28 mouse cellular contexts compared by ENCODE assay signal in the genomic region with DNA sequence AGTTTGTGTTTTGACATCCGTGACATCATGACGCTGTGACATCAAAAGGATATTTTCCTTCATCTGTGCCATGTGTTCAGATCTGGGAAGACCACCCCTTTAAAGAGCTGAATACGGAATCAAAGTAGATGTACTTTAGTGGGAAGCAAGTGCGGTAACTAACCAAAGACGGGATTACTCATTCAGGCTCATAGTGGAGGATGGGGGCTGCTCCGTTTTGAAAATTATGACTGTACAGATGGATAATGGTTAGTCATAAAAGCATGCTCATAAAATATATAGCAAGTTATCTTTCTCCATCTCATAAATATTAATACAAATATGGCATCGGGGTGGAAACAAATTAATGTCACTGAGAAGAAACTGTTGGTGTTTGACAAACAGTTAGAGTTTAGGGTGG.
DNase-seq lines count a peak whose midpoint lies in the region; ATAC-seq and TF ChIP-seq lines count a peak whose summit lies in the region.
"Had no signal": no experiment of that assay in that cellular context is flagged by ENCODE, and none has a peak within 500 bp of the region (broad histone marks: within the 10 kb centered on the region; RNA-seq: fewer than 3 reads in every experiment).

No protein-coding gene starts in this region.

- no peak for TF ChIP-seq POLR2A in brain, embryonic 14.5 days (IDR thresholded peaks at IDR 0.05; ENCODE audit: borderline replicate concordance, extremely low read depth, insufficient read depth, insufficient read length, poor library complexity, severe bottlenecking)

- no peak for TF ChIP-seq CTCF in intestine, postnatal 0 days (IDR thresholded peaks at IDR 0.05; ENCODE audit: low read depth)
- TF ChIP-seq CTCF in brain, embryonic 14.5 days (IDR thresholded peaks at IDR 0.05; ENCODE audit: borderline replicate concordance, extremely low read depth, insufficient read depth, insufficient read length): no peak
- TF ChIP-seq CTCF in midbrain, postnatal 0 days (IDR thresholded peaks at IDR 0.05): no peak

- no peak for DNase-seq in forebrain, embryonic 10.5 days (ENCODE audit: extremely low spot score, low spot score)
- peak; percentile 0 for DNase-seq in intestine, embryonic 14.5 days (ENCODE audit: low spot score)
- DNase-seq in neural tube, embryonic 10.5 days (ENCODE audit: extremely low spot score, low spot score): no peak
- DNase-seq in brain, embryonic 14.5 days (ENCODE audit: low read depth): peak; percentile 2
- no peak for DNase-seq in midbrain, postnatal 0 days (ENCODE audit: low spot score)
- DNase-seq: adrenal gland, postnatal 10 days; adrenal gland, postnatal 36 days; B cell, adult 2 months; cerebellum, adult 11-12 months; cerebellum, adult 8-10 months; cerebellum, postnatal 10 days; cerebellum, postnatal 36 days; embryo, embryonic 11 days; gastrocnemius, adult 2 months; gastrocnemius, postnatal 14 days had no signal

- H3K4me3 ChIP-seq in forebrain, embryonic 15.5 days: no peak overlapping the region
- H3K4me3 ChIP-seq in forebrain, embryonic 10.5 days: no peak overlapping the region
- H3K4me3 ChIP-seq in intestine, embryonic 14.5 days (ENCODE audit: low read depth, low read length): no peak overlapping the region
- no peak overlapping the region for H3K4me3 ChIP-seq in intestine, postnatal 0 days (ENCODE audit: low read depth, low read length)
- no peak overlapping the region for H3K4me3 ChIP-seq in neural tube, embryonic 14.5 days (ENCODE audit: low read depth, low read length)
- H3K4me3 ChIP-seq in midbrain, postnatal 0 days (ENCODE audit: low read depth, low read length): no peak overlapping the region
- H3K4me3 ChIP-seq: embryonic facial prominence, embryonic 10.5 days; embryonic facial prominence, embryonic 13.5 days; erythroblast, embryonic 14.5 days; gastrocnemius, adult 2 months; hindbrain, embryonic 12.5 days; hindbrain, embryonic 15.5 days; intestine, embryonic 15.5 days had no signal

- H3K36me3 ChIP-seq in forebrain, embryonic 15.5 days: no peaks in the 10 kb centered on the region
- H3K36me3 ChIP-seq in forebrain, embryonic 10.5 days (replicated peaks): no peaks in the 10 kb centered on the region
- H3K36me3 ChIP-seq in intestine, embryonic 14.5 days (ENCODE audit: control insufficient read depth, insufficient read depth, low read length): no peaks in the 10 kb centered on the region
- no peaks in the 10 kb centered on the region for H3K36me3 ChIP-seq in intestine, postnatal 0 days (ENCODE audit: control insufficient read depth, insufficient read depth)
- no peaks in the 10 kb centered on the region for H3K36me3 ChIP-seq in neural tube, embryonic 14.5 days (ENCODE audit: control insufficient read depth, insufficient read depth, low read length)
- no peaks in the 10 kb centered on the region for H3K36me3 ChIP-seq in midbrain, postnatal 0 days (ENCODE audit: insufficient read depth, low read length)
- H3K36me3 ChIP-seq: embryonic facial prominence, embryonic 10.5 days; embryonic facial prominence, embryonic 13.5 days; G1E; hindbrain, embryonic 12.5 days; hindbrain, embryonic 15.5 days; intestine, embryonic 15.5 days had no signal

- H3K4me1 ChIP-seq in forebrain, embryonic 15.5 days: peaks cover 8% of the 10 kb centered on the region; the same call in 1 of the 2 replicates
- H3K4me1 ChIP-seq in forebrain, embryonic 10.5 days: peaks cover 13% of the 10 kb centered on the region
- no peaks in the 10 kb centered on the region; the same call in 1 of the 2 replicates for H3K4me1 ChIP-seq in intestine, embryonic 14.5 days (replicated peaks; ENCODE audit: control insufficient read depth, insufficient read depth, low read length)
- H3K4me1 ChIP-seq in intestine, postnatal 0 days (replicated peaks; ENCODE audit: control insufficient read depth, insufficient read depth, low read length): peaks cover 5% of the 10 kb centered on the region; the same call in 1 of the 2 replicates
- H3K4me1 ChIP-seq in neural tube, embryonic 14.5 days (ENCODE audit: control insufficient read depth, insufficient read depth, low read length): no peaks in the 10 kb centered on the region
- H3K4me1 ChIP-seq in midbrain, postnatal 0 days (ENCODE audit: insufficient read depth, low read length): 0 out of 2 replicates have a peak, but pooled peaks cover 7% of the 10 kb centered on the region

- 74% methylated on average over 7 of the region's 7 CpGs for WGBS in forebrain, embryonic 15.5 days
- 91% methylated on average over 7 of the region's 7 CpGs for WGBS in forebrain, embryonic 10.5 days
- WGBS in intestine, embryonic 14.5 days: 81% methylated on average over 7 of the region's 7 CpGs
- 79% methylated on average over 7 of the region's 7 CpGs for WGBS in intestine, postnatal 0 days
- WGBS in neural tube, embryonic 14.5 days: 68% methylated on average over 7 of the region's 7 CpGs
- WGBS in midbrain, postnatal 0 days: 78% methylated on average over 7 of the region's 7 CpGs

- H3K27ac ChIP-seq in forebrain, embryonic 15.5 days (replicated peaks): no peak overlapping the region
- H3K27ac ChIP-seq in forebrain, embryonic 10.5 days: no peak overlapping the region
- no peak overlapping the region for H3K27ac ChIP-seq in intestine, embryonic 14.5 days (ENCODE audit: low read depth)
- no peak overlapping the region for H3K27ac ChIP-seq in intestine, postnatal 0 days (ENCODE audit: low read depth, low read length)
- H3K27ac ChIP-seq in neural tube, embryonic 14.5 days (ENCODE audit: low read depth, low read length): no peak overlapping the region
- H3K27ac ChIP-seq in midbrain, postnatal 0 days (ENCODE audit: low read depth, low read length): no peak overlapping the region
- H3K27ac ChIP-seq: embryonic facial prominence, embryonic 10.5 days; embryonic facial prominence, embryonic 13.5 days; gastrocnemius, adult 2 months; hindbrain, embryonic 12.5 days; hindbrain, embryonic 15.5 days; intestine, embryonic 15.5 days had no signal

- no peaks in the 10 kb centered on the region for H3K27me3 ChIP-seq in forebrain, embryonic 15.5 days
- H3K27me3 ChIP-seq in forebrain, embryonic 10.5 days (ENCODE audit: poor library complexity, severe bottlenecking): no peaks in the 10 kb centered on the region
- no peaks in the 10 kb centered on the region for H3K27me3 ChIP-seq in intestine, embryonic 14.5 days (replicated peaks; ENCODE audit: control insufficient read depth, insufficient read depth, low read length)
- no peaks in the 10 kb centered on the region for H3K27me3 ChIP-seq in intestine, postnatal 0 days (replicated peaks; ENCODE audit: control insufficient read depth, insufficient read depth, low read length)
- H3K27me3 ChIP-seq in neural tube, embryonic 14.5 days (ENCODE audit: control insufficient read depth, insufficient read depth, low read length): no peaks in the 10 kb centered on the region
- H3K27me3 ChIP-seq in midbrain, postnatal 0 days (ENCODE audit: insufficient read depth, low read length): no peaks in the 10 kb centered on the region
- H3K27me3 ChIP-seq: CH12.LX; embryonic facial prominence, embryonic 13.5 days; hindbrain, embryonic 12.5 days; hindbrain, embryonic 15.5 days; intestine, embryonic 15.5 days had no signal

- H3K9me3 ChIP-seq in forebrain, embryonic 15.5 days: no peaks in the 10 kb centered on the region
- H3K9me3 ChIP-seq in forebrain, embryonic 10.5 days: no peaks in the 10 kb centered on the region
- H3K9me3 ChIP-seq in intestine, embryonic 14.5 days (ENCODE audit: control insufficient read depth, low read length): no peaks in the 10 kb centered on the region
- H3K9me3 ChIP-seq in intestine, postnatal 0 days (ENCODE audit: control insufficient read depth): no peaks in the 10 kb centered on the region
- H3K9me3 ChIP-seq in neural tube, embryonic 14.5 days (ENCODE audit: control insufficient read depth, low read length): no peaks in the 10 kb centered on the region
- H3K9me3 ChIP-seq in midbrain, postnatal 0 days (ENCODE audit: low read length): no peaks in the 10 kb centered on the region
- H3K9me3 ChIP-seq: embryonic facial prominence, embryonic 10.5 days; embryonic facial prominence, embryonic 13.5 days; hindbrain, embryonic 12.5 days; hindbrain, embryonic 15.5 days; intestine, embryonic 15.5 days had no signal

- no peak overlapping the region for H3K9ac ChIP-seq in forebrain, embryonic 15.5 days (replicated peaks)
- no peak overlapping the region for H3K9ac ChIP-seq in intestine, embryonic 14.5 days (ENCODE audit: low read length)
- no peak overlapping the region for H3K9ac ChIP-seq in intestine, postnatal 0 days (ENCODE audit: low read depth, low read length)
- no peak overlapping the region for H3K9ac ChIP-seq in neural tube, embryonic 14.5 days (replicated peaks; ENCODE audit: low read depth, low read length)
- H3K9ac ChIP-seq in midbrain, postnatal 0 days (replicated peaks; ENCODE audit: low read length, poor library complexity, severe bottlenecking): no peak overlapping the region
- H3K9ac ChIP-seq: embryonic facial prominence, embryonic 13.5 days; hindbrain, embryonic 12.5 days; hindbrain, embryonic 15.5 days; intestine, embryonic 15.5 days had no signal

- peak; percentile 27; the same call in 1 of the 2 replicates for ATAC-seq in forebrain, embryonic 15.5 days (replicated peaks)
- no peak for ATAC-seq in intestine, embryonic 14.5 days (replicated peaks; ENCODE audit: low FRiP score, low TSS enrichment, low read depth)
- ATAC-seq in intestine, postnatal 0 days: no peak
- ATAC-seq in neural tube, embryonic 14.5 days (ENCODE audit: low read depth): peak; percentile 58; the same call in 1 of the 2 replicates
- ATAC-seq in midbrain, postnatal 0 days (ENCODE audit: low FRiP score): no peak
- ATAC-seq: Patski had no signal

- no peak overlapping the region for H3K4me2 ChIP-seq in forebrain, embryonic 15.5 days (replicated peaks)
- H3K4me2 ChIP-seq in intestine, embryonic 14.5 days (ENCODE audit: low read length): no peak overlapping the region
- no peak overlapping the region for H3K4me2 ChIP-seq in intestine, postnatal 0 days (replicated peaks; ENCODE audit: low read depth)
- no peak overlapping the region for H3K4me2 ChIP-seq in neural tube, embryonic 14.5 days (ENCODE audit: low read depth, low read length)
- no peak overlapping the region for H3K4me2 ChIP-seq in midbrain, postnatal 0 days (ENCODE audit: low read depth, low read length, poor library complexity, severe bottlenecking)
- H3K4me2 ChIP-seq: embryonic facial prominence, embryonic 13.5 days; heart, embryonic 11.5 days; hindbrain, embryonic 12.5 days; hindbrain, embryonic 15.5 days; intestine, embryonic 15.5 days had no signal

Comparison
In these comparisons a context has a peak if more than half of its experiments do, and no peak if none do; other contexts are left out.
1. ATAC-seq: peak in forebrain, embryonic 15.5 days (single experiment) and neural tube, embryonic 14.5 days (single experiment); none in intestine, embryonic 14.5 days (single experiment), intestine, postnatal 0 days (single experiment) and midbrain, postnatal 0 days (single experiment).
2. DNase-seq: peak in intestine, embryonic 14.5 days (single experiment) and brain, embryonic 14.5 days (single experiment); none in forebrain, embryonic 10.5 days (single experiment), neural tube, embryonic 10.5 days (single experiment) and midbrain, postnatal 0 days (single experiment).